Mouse (Mus musculus) hindbrain, embryonic 12.5 days (tissue): ENCODE measurements around the gene Tagap. TPM values are rescaled to one million over a fixed set of nuclear protein-coding genes. Genes with fewer than 3 reads are reported as not detected.

ENCODE experiments used
- ATAC-seq: fragments of 200-750 bp; cut with Nextera tagmentation; 2 replicates; pipeline ENCODE4 v1.8.0; 2017; ENCODE audit warnings: moderate TSS enrichment; ENCODE audit not compliant: low FRiP score
- H3K27ac ChIP-seq: fragments of 300-500 bp; sonication (generic); 2 replicates; pipeline ENCODE4 v1.5.1; 2016; ENCODE audit warnings: mild to moderate bottlenecking
- H3K27me3 ChIP-seq: fragments of 300-500 bp; sonication (generic); 2 replicates; pipeline ENCODE4 v1.6.1; 2016; ENCODE audit warnings: mild to moderate bottlenecking
- H3K36me3 ChIP-seq: fragments of 300-500 bp; sonication (generic); 2 replicates; pipeline ENCODE4 v1.6.1; 2016; ENCODE audit warnings: mild to moderate bottlenecking
- H3K4me1 ChIP-seq: fragments of 300-500 bp; sonication (generic); 2 replicates; pipeline ENCODE4 v1.6.1; 2016
- H3K4me2 ChIP-seq: fragments of 300-500 bp; sonication (generic); replicated peaks from 2 replicates; pipeline ENCODE4 v1.6.1; 2016; ENCODE audit warnings: mild to moderate bottlenecking
- H3K4me3 ChIP-seq: fragments of 300-500 bp; sonication (generic); 2 replicates; pipeline ENCODE4 v1.5.1; 2016; ENCODE audit warnings: mild to moderate bottlenecking
- H3K9ac ChIP-seq: fragments of 300-500 bp; sonication (generic); 2 replicates; pipeline ENCODE4 v1.6.1; 2016; ENCODE audit warnings: mild to moderate bottlenecking, moderate library complexity
- H3K9me3 ChIP-seq: fragments of 300-500 bp; sonication (generic); replicated peaks from 2 replicates; pipeline ENCODE4 v1.6.1; 2016; ENCODE audit warnings: mild to moderate bottlenecking
- WGBS: fragments of 180-500 bp; shearing (Covaris S2); methylation state at CpG from one replicate; pipeline ENCODE4 v1.1.7; 2016; 5-methylcytosine and 5-hydroxymethylcytosine counted together
- polyA plus RNA-seq: library from polyadenylated mRNA; unstranded; fragments of >200 nt; fragmentation: Nextera tagmentation; extraction: Ambion mirVana; gene quantifications from 2 replicates; pipeline ENCODE4 v1.2.1, GENCODE M21; 2016

Gene Tagap
- polyA plus RNA-seq, result 0.26 and 0.63 TPM in 2 replicates

- Histone ChIP-seq H3K4me1 (no peaks in the 10 kb centered on the region), H3K4me3 (no peak within 1 kb of the TSS), H3K4me2 (no peak within 1 kb of the TSS), H3K27ac (no peak within 1 kb of the TSS), H3K36me3 (no peaks in the 10 kb centered on the region), H3K27me3 (no peaks in the 10 kb centered on the region), H3K9ac (no peak within 1 kb of the TSS), H3K9me3 (no peaks in the 10 kb centered on the region)
- WGBS, result 65% methylated on average over 13 of the region's 13 CpGs
- no peak for ATAC-seq
Measured at GRCm38 (mm10) chr17:7925413-7926160, at the start of gene Tagap. Gene Tagap, plus strand, starts transcription at chr17:7926000.

- Histone ChIP-seq H3K9ac (no peak overlapping the region), H3K27ac (no peak overlapping the region), H3K27me3 (peaks cover 4% of the 10 kb centered on the region; the same call in 1 of the 2 replicates), H3K36me3 (no peaks in the 10 kb centered on the region), H3K9me3 (no peaks in the 10 kb centered on the region), H3K4me3 (no peak overlapping the region), H3K4me1 (peaks cover 8% of the 10 kb centered on the region), H3K4me2 (no peak overlapping the region)
- WGBS, result 92% methylated on average over 13 of the region's 13 CpGs
- ATAC-seq, result no peak
Measured at GRCm38 (mm10) chr17:7876541-7876940, 49.3 kb upstream of the Tagap start.

- Histone ChIP-seq H3K27me3 (peaks cover 4% of the 10 kb centered on the region; the same call in 1 of the 2 replicates), H3K9me3 (no peaks in the 10 kb centered on the region), H3K4me1 (peaks cover 8% of the 10 kb centered on the region), H3K27ac (no peak overlapping the region), H3K4me3 (no peak overlapping the region), H3K9ac (no peak overlapping the region), H3K36me3 (no peaks in the 10 kb centered on the region), H3K4me2 (no peak overlapping the region)
- WGBS, result 72% methylated on average over 7 of the region's 7 CpGs
- no peak for ATAC-seq
Measured at GRCm38 (mm10) chr17:7877191-7877764, 48.5 kb upstream of the Tagap start.

- 76% methylated on average over 2 of the region's 2 CpGs for WGBS
- Histone ChIP-seq H3K9me3 (no peaks in the 10 kb centered on the region), H3K4me1 (peaks cover 8% of the 10 kb centered on the region), H3K9ac (no peak overlapping the region), H3K27me3 (peaks cover 4% of the 10 kb centered on the region; the same call in 1 of the 2 replicates), H3K27ac (no peak overlapping the region), H3K4me3 (no peak overlapping the region), H3K4me2 (no peak overlapping the region), H3K36me3 (no peaks in the 10 kb centered on the region)
- no peak for ATAC-seq
Measured at GRCm38 (mm10) chr17:7877878-7878277, 47.9 kb upstream of the Tagap start.

- Histone ChIP-seq H3K4me2 (no peak overlapping the region), H3K27ac (no peak overlapping the region), H3K9me3 (no peaks in the 10 kb centered on the region), H3K4me1 (peaks cover 8% of the 10 kb centered on the region), H3K4me3 (no peak overlapping the region), H3K27me3 (peaks cover 4% of the 10 kb centered on the region; the same call in 1 of the 2 replicates), H3K9ac (no peak overlapping the region), H3K36me3 (no peaks in the 10 kb centered on the region)
- ATAC-seq, result no peak
- 85% methylated on average over 4 of the region's 4 CpGs for WGBS
Measured at GRCm38 (mm10) chr17:7879529-7879928, 46.3 kb upstream of the Tagap start.

GRCm38 (mm10) chr17:7883126-7883525 is 42.7 kb upstream of the Tagap start:
- Histone ChIP-seq H3K4me3 (no peak overlapping the region), H3K9ac (no peak overlapping the region), H3K4me1 (no peaks in the 10 kb centered on the region), H3K4me2 (no peak overlapping the region), H3K27ac (no peak overlapping the region), H3K9me3 (no peaks in the 10 kb centered on the region), H3K27me3 (peaks cover 3% of the 10 kb centered on the region; the same call in 1 of the 2 replicates), H3K36me3 (no peaks in the 10 kb centered on the region)
- no peak for ATAC-seq
- whole genome bisulfite sequencing, result 84% methylated on average over 11 of the region's 11 CpGs

- no peaks in the 10 kb centered on the region for H3K4me1 ChIP-seq
- no peak overlapping the region for H3K9ac ChIP-seq
- H3K4me3 ChIP-seq, result no peak overlapping the region
- no peaks in the 10 kb centered on the region for H3K27me3 ChIP-seq
- H3K36me3 ChIP-seq, result no peaks in the 10 kb centered on the region
- ATAC-seq, result no peak
- no peak overlapping the region for H3K4me2 ChIP-seq
- no peak overlapping the region for H3K27ac ChIP-seq
- no peaks in the 10 kb centered on the region for H3K9me3 ChIP-seq
- 85% methylated on average over 10 of the region's 10 CpGs for WGBS
Measured at GRCm38 (mm10) chr17:7884606-7885005, 41.2 kb upstream of the Tagap start.

- Histone ChIP-seq H3K9ac (no peak overlapping the region), H3K9me3 (no peaks in the 10 kb centered on the region), H3K4me1 (no peaks in the 10 kb centered on the region), H3K4me3 (no peak overlapping the region), H3K4me2 (no peak overlapping the region), H3K27ac (no peak overlapping the region), H3K36me3 (no peaks in the 10 kb centered on the region), H3K27me3 (no peaks in the 10 kb centered on the region)
- no peak for ATAC-seq
- 92% methylated on average over 20 of the region's 20 CpGs for WGBS
Measured at GRCm38 (mm10) chr17:7887071-7887815, 38.6 kb upstream of the Tagap start.

GRCm38 (mm10) chr17:7888291-7888690 is 37.5 kb upstream of the Tagap start:
- Histone ChIP-seq H3K9ac (no peak overlapping the region), H3K4me2 (no peak overlapping the region), H3K9me3 (no peaks in the 10 kb centered on the region), H3K4me3 (no peak overlapping the region), H3K36me3 (no peaks in the 10 kb centered on the region), H3K27me3 (no peaks in the 10 kb centered on the region), H3K4me1 (no peaks in the 10 kb centered on the region), H3K27ac (no peak overlapping the region)
- WGBS, result 91% methylated on average over 6 of the region's 6 CpGs
- no peak for ATAC-seq

- Histone ChIP-seq H3K9ac (no peak overlapping the region), H3K27me3 (no peaks in the 10 kb centered on the region), H3K27ac (no peak overlapping the region), H3K36me3 (no peaks in the 10 kb centered on the region), H3K9me3 (no peaks in the 10 kb centered on the region), H3K4me1 (no peaks in the 10 kb centered on the region), H3K4me2 (no peak overlapping the region), H3K4me3 (no peak overlapping the region)
- no peak for ATAC-seq
- WGBS, result 86% methylated on average over 9 of the region's 9 CpGs
Measured at GRCm38 (mm10) chr17:7889026-7889425, 36.8 kb upstream of the Tagap start.

- no peaks in the 10 kb centered on the region for H3K9me3 ChIP-seq
- no peak for ATAC-seq
- no peak overlapping the region for H3K4me2 ChIP-seq
- no peak overlapping the region for H3K27ac ChIP-seq
- no peak overlapping the region for H3K4me3 ChIP-seq
- H3K4me1 ChIP-seq, result no peaks in the 10 kb centered on the region
- no peaks in the 10 kb centered on the region for H3K36me3 ChIP-seq
- 78% methylated on average over 8 of the region's 8 CpGs for WGBS
- H3K27me3 ChIP-seq, result no peaks in the 10 kb centered on the region
- no peak overlapping the region for H3K9ac ChIP-seq
Measured at GRCm38 (mm10) chr17:7892676-7893075, 33.1 kb upstream of the Tagap start.

- Histone ChIP-seq H3K36me3 (no peaks in the 10 kb centered on the region), H3K4me1 (no peaks in the 10 kb centered on the region), H3K9ac (no peak overlapping the region), H3K4me2 (no peak overlapping the region), H3K27ac (no peak overlapping the region), H3K9me3 (no peaks in the 10 kb centered on the region), H3K27me3 (no peaks in the 10 kb centered on the region), H3K4me3 (no peak overlapping the region)
- no peak for ATAC-seq
- 91% methylated on average over 3 of the region's 3 CpGs for WGBS
Measured at GRCm38 (mm10) chr17:7894094-7894493, 31.7 kb upstream of the Tagap start.
